Mouse (Mus musculus) T-cell, adult 2 months (primary cell): ENCODE data around the gene Vsx1.

Source experiments
- DNase-seq: peaks from one replicate; pipeline ENCODE4 v3.0.0; 2022; ENCODE audit warnings: low spot score

Vsx1 gene

DNA sequence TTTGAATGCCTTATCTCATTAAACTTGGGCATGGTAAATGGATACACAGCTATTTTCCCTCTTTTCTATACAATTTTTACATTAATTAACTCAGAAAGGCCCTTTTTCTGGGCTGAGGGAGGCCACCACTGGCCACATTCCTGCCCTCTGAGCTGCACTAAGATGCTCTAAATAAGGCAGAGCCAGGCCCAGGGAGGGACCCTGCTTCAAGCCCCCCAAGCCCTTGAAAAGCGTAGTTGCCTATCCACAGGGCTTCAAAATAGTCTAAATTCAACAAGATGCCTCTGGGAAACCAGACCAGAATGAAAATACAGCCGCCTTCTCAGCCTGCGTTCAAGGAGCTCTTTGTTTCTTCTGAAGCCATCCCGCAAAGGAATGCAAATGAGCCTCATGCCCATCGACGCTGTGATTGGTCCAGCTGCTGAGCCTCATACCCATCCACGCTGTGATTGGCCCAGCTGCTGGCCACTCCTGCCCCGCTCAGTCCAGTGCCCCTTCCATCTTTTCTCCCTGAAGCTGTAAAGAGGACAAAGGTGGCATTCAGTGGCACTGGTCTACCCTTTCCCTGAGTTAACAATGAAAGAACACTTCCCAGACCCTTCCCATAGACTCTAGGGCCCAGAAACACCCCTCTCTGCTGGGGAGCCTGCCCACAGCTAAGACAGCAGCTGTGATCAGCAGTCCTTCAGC is 45.3 kb downstream of the Vsx1 start:
- DNase-seq, result no peak

DNA sequence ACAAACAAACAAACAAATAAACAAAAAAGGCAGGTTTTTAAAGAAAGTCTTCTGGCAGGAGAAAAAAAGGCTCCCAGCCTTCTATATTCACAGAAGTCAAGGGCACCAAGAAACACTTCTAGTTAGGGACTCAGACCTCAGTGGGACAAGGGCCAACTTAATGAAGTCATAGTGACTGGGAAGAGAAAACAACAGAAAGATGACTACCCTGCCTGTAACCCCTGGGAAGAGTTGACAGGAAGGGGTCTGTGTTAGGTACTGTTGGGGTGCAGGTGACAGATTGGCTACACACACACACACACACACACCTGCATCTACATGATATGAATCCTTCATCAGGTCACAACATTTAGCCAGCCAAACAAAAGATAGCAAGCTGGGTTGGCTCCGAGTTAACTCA is 46.0 kb downstream of the Vsx1 start:
- no peak for DNase-seq

DNA sequence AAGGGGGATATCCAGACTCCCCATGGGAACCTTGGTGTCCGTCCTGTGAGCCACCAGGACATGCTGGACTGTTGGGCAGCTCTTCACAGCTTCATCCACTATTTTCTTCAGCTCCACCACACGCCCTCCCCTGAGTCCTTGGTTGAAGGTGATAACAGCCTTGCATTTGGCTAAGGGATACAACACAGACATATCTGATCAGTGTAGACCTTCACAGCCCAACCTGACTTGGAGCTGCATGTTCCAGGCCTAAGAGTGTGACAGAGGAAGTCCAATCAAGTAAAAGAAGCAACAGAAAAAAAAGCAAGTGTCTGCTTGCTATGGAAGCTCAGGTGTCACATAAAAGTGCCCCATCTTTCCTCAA is 50.8 kb downstream of the Vsx1 start:
- DNase-seq, result no peak

DNA sequence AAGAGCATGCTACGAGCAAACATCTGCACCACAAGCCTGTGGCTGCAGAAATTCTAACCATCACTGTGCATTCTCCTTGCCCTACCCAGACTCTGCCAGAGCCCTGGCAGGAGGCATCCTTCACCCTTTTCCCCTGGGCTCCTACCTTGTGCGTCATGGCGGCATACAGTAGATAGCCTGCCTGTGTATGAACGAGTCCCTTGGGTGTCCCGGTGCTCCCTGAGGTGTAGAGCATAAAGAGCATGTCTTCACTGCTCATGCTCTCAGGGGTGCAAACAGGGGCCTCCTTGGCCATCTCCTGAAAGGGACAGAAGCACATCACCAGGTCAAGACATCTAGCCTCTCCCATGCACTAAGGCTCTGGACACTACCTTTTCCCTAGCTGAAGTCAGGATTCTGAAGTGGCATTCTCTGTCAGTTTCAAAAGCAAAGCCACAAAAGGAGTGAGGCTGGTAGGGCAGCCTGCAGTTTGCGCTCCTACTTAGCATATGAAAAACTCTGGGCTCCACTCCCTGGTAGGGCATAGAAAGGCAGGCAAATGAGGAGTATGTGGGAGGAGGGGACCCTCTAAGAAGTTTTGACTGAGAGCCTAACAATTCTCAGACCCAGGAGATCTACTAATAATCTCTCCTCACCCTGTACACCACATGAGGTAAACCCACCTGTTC is 51.3 kb downstream of the Vsx1 start:
- DNase-seq, result no peak

DNA sequence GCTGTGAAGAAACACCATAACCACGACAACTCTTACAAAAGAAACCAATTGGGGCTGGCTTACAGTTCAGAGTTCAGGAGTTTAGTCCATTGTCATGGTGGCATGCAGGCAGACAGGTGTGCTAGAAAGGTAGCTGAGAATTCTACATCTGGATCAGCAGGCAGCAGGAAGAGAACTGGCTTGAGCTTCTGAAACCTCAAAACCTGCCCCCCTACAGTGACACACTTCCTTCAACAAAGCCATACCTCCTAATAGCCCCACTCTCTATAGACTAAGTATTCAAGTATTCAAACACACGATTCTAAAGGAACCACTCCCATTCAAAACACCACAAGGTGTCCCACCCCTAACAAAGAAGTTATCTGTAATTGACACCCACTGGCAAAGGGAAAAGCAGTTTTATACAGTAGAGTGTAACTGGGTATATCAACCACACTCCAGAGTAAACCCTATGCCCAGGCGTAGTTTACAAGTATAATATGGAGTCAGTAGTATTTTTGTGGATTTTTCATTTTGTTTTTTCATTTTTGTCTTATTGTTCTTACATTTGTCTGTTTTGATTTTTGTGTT is 53.2 kb downstream of the Vsx1 start:
- DNase-seq, result no peak
